Mouse (Mus musculus): ENCODE measurements around the gene Galnt16. TPM values are rescaled to one million over a fixed set of nuclear protein-coding genes. Genes with fewer than 3 reads are reported as not detected.

The Galnt16 gene
- total RNA-seq, 1 experiment: 1.9 TPM

- DNase-seq (ENCODE audit: low read depth, low spot score): no peak
- Histone ChIP-seq H3K9ac (ENCODE audit: insufficient read depth, low read depth, low read length, poor library complexity, severe bottlenecking) (no peak overlapping the region), H3K27ac (ENCODE audit: insufficient read depth, low read depth, low read length, poor library complexity, severe bottlenecking) (no peak overlapping the region), H3K9me3 (ENCODE audit: control insufficient read depth, insufficient read depth, low read depth, low read length) (no peaks in the 10 kb centered on the region), H3K36me3 (ENCODE audit: control insufficient read depth, insufficient read depth, low read length, poor library complexity, severe bottlenecking) (no peaks in the 10 kb centered on the region), H3K4me1 (ENCODE audit: control insufficient read depth in 2 of 2, insufficient read depth in 2 of 2, low read length in 2 of 2, poor library complexity in 1 of 2) (no peaks in the 10 kb centered on the region; a peak in 1 of 4 replicates), H3K4me3 (ENCODE audit: insufficient read depth in 1 of 2, low read depth in 1 of 2, low read length in 2 of 2, poor library complexity in 1 of 2, severe bottlenecking in 1 of 2) (no peak overlapping the region)
- TF ChIP-seq CHD2 (IDR thresholded peaks at IDR 0.05; ENCODE audit: low read depth, low read length) (no peak), MAFK (IDR thresholded peaks at IDR 0.05; ENCODE audit: insufficient read depth, low read depth, low read length) (no peak), ZC3H11A (IDR thresholded peaks at IDR 0.05; ENCODE audit: borderline replicate concordance, low read depth, low read length) (no peak), ZNF384 (IDR thresholded peaks at IDR 0.05; ENCODE audit: low read depth, low read length) (no peak), HCFC1 (IDR thresholded peaks at IDR 0.05; ENCODE audit: borderline replicate concordance, insufficient read depth, low read length) (no peak)
- in situ Hi-C loops (cut with MboI; ENCODE audit: low sequenced_read_pairs in 2 of 2, unreplicated experiment in 2 of 2): no loop called here
These were observed 46.9 kb downstream of the Galnt16 start for GRCm38 (mm10) chr12:80564990-80565389.

- H3K4me3 ChIP-seq (ENCODE audit: insufficient read depth in 1 of 2, low read depth in 1 of 2, low read length in 2 of 2, poor library complexity in 1 of 2, severe bottlenecking in 1 of 2): no peak overlapping the region
- H3K9ac ChIP-seq (ENCODE audit: insufficient read depth, low read depth, low read length, poor library complexity, severe bottlenecking): no peak overlapping the region
- in situ Hi-C loops (cut with MboI; ENCODE audit: low sequenced_read_pairs in 2 of 2, unreplicated experiment in 2 of 2): no loop called here
- H3K27ac ChIP-seq (ENCODE audit: insufficient read depth, low read depth, low read length, poor library complexity, severe bottlenecking): no peak overlapping the region
- no peaks in the 10 kb centered on the region; a peak in 1 of 4 replicates for H3K4me1 ChIP-seq (ENCODE audit: control insufficient read depth in 2 of 2, insufficient read depth in 2 of 2, low read length in 2 of 2, poor library complexity in 1 of 2)
- TF ChIP-seq ZC3H11A (IDR thresholded peaks at IDR 0.05; ENCODE audit: borderline replicate concordance, low read depth, low read length): no peak
- TF ChIP-seq HCFC1 (IDR thresholded peaks at IDR 0.05; ENCODE audit: borderline replicate concordance, insufficient read depth, low read length): no peak
- no peak for TF ChIP-seq CHD2 (IDR thresholded peaks at IDR 0.05; ENCODE audit: low read depth, low read length)
- TF ChIP-seq ZNF384 (IDR thresholded peaks at IDR 0.05; ENCODE audit: low read depth, low read length): no peak
- TF ChIP-seq MAFK (IDR thresholded peaks at IDR 0.05; ENCODE audit: insufficient read depth, low read depth, low read length): no peak
- DNase-seq (ENCODE audit: low read depth, low spot score): no peak
- H3K9me3 ChIP-seq (ENCODE audit: control insufficient read depth, insufficient read depth, low read depth, low read length): no peaks in the 10 kb centered on the region
- no peaks in the 10 kb centered on the region for H3K36me3 ChIP-seq (ENCODE audit: control insufficient read depth, insufficient read depth, low read length, poor library complexity, severe bottlenecking)
These were observed 47.7 kb downstream of the Galnt16 start for GRCm38 (mm10) chr12:80565793-80566192.

DNA sequence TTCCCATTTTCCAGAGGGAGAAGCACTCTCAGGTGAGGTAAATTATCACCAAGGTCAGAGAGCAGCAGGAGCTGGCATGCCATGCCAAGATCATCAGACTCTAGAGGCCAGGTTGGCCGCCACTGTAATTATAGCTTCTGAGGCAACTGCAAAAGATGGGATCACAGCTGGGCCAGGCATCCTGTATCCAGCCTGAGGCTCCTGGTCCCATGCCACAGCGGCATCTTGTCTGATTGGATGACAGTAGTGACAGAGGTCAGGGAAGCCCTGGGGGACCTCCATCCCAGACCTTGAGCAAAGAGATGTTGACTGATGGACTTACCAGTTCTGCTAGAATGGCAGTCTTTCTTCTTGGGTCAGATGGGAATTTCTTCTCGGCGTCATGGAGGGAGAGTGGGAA, 48.4 kb downstream of the Galnt16 start:
- no peaks in the 10 kb centered on the region; a peak in 1 of 4 replicates for H3K4me1 ChIP-seq (ENCODE audit: control insufficient read depth in 2 of 2, insufficient read depth in 2 of 2, low read length in 2 of 2, poor library complexity in 1 of 2)
- TF ChIP-seq CHD2 (IDR thresholded peaks at IDR 0.05; ENCODE audit: low read depth, low read length) (no peak), ZNF384 (IDR thresholded peaks at IDR 0.05; ENCODE audit: low read depth, low read length) (no peak), HCFC1 (IDR thresholded peaks at IDR 0.05; ENCODE audit: borderline replicate concordance, insufficient read depth, low read length) (no peak), ZC3H11A (IDR thresholded peaks at IDR 0.05; ENCODE audit: borderline replicate concordance, low read depth, low read length) (no peak), MAFK (IDR thresholded peaks at IDR 0.05; ENCODE audit: insufficient read depth, low read depth, low read length) (no peak)
- H3K9me3 ChIP-seq (ENCODE audit: control insufficient read depth, insufficient read depth, low read depth, low read length): no peaks in the 10 kb centered on the region
- H3K4me3 ChIP-seq (ENCODE audit: insufficient read depth in 1 of 2, low read depth in 1 of 2, low read length in 2 of 2, poor library complexity in 1 of 2, severe bottlenecking in 1 of 2): no peak overlapping the region
- no peak overlapping the region for H3K9ac ChIP-seq (ENCODE audit: insufficient read depth, low read depth, low read length, poor library complexity, severe bottlenecking)
- no peaks in the 10 kb centered on the region for H3K36me3 ChIP-seq (ENCODE audit: control insufficient read depth, insufficient read depth, low read length, poor library complexity, severe bottlenecking)
- H3K27ac ChIP-seq (ENCODE audit: insufficient read depth, low read depth, low read length, poor library complexity, severe bottlenecking): no peak overlapping the region
- no peak for DNase-seq (ENCODE audit: low read depth, low spot score)
- in situ Hi-C loops (cut with MboI; ENCODE audit: low sequenced_read_pairs in 2 of 2, unreplicated experiment in 2 of 2): no loop called here

DNA sequence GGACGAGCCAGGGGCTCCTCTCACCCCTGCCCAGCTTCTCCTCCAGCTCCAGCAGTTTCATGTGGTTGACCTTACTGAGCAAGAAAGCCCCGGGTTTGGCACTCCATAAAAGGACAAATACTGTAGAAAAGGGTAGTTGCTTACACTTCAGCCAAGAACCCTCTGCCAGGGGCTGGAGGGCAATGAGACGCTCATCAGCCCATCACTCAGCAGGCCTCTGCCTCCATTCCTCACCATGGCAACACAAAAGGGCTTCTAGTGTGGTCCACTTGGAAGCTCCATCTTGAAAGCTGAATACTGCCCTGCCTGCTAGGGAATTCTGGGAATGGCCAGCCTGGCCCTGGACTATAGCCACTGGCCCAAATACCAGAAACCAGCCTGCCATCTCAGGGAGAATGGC, 49.3 kb downstream of the Galnt16 start:
- Histone ChIP-seq H3K27ac (ENCODE audit: insufficient read depth, low read depth, low read length, poor library complexity, severe bottlenecking) (no peak overlapping the region), H3K9ac (ENCODE audit: insufficient read depth, low read depth, low read length, poor library complexity, severe bottlenecking) (no peak overlapping the region), H3K4me1 (ENCODE audit: control insufficient read depth in 2 of 2, insufficient read depth in 2 of 2, low read length in 2 of 2, poor library complexity in 1 of 2) (no peaks in the 10 kb centered on the region; a peak in 1 of 4 replicates), H3K36me3 (ENCODE audit: control insufficient read depth, insufficient read depth, low read length, poor library complexity, severe bottlenecking) (no peaks in the 10 kb centered on the region), H3K9me3 (ENCODE audit: control insufficient read depth, insufficient read depth, low read depth, low read length) (no peaks in the 10 kb centered on the region), H3K4me3 (ENCODE audit: insufficient read depth in 1 of 2, low read depth in 1 of 2, low read length in 2 of 2, poor library complexity in 1 of 2, severe bottlenecking in 1 of 2) (no peak overlapping the region)
- no peak for TF ChIP-seq ZC3H11A (IDR thresholded peaks at IDR 0.05; ENCODE audit: borderline replicate concordance, low read depth, low read length)
- no peak for TF ChIP-seq CHD2 (IDR thresholded peaks at IDR 0.05; ENCODE audit: low read depth, low read length)
- no peak for TF ChIP-seq ZNF384 (IDR thresholded peaks at IDR 0.05; ENCODE audit: low read depth, low read length)
- no peak for TF ChIP-seq HCFC1 (IDR thresholded peaks at IDR 0.05; ENCODE audit: borderline replicate concordance, insufficient read depth, low read length)
- no peak for TF ChIP-seq MAFK (IDR thresholded peaks at IDR 0.05; ENCODE audit: insufficient read depth, low read depth, low read length)
- DNase-seq (ENCODE audit: low read depth, low spot score): no peak
- in situ Hi-C loops (cut with MboI; ENCODE audit: low sequenced_read_pairs in 2 of 2, unreplicated experiment in 2 of 2): no loop called here

- Histone ChIP-seq H3K9ac (ENCODE audit: insufficient read depth, low read depth, low read length, poor library complexity, severe bottlenecking) (no peak overlapping the region), H3K4me1 (ENCODE audit: control insufficient read depth in 2 of 2, insufficient read depth in 2 of 2, low read length in 2 of 2, poor library complexity in 1 of 2) (no peaks in the 10 kb centered on the region; a peak in 1 of 4 replicates), H3K36me3 (ENCODE audit: control insufficient read depth, insufficient read depth, low read length, poor library complexity, severe bottlenecking) (no peaks in the 10 kb centered on the region), H3K9me3 (ENCODE audit: control insufficient read depth, insufficient read depth, low read depth, low read length) (no peaks in the 10 kb centered on the region), H3K4me3 (ENCODE audit: insufficient read depth in 1 of 2, low read depth in 1 of 2, low read length in 2 of 2, poor library complexity in 1 of 2, severe bottlenecking in 1 of 2) (no peak overlapping the region), H3K27ac (ENCODE audit: insufficient read depth, low read depth, low read length, poor library complexity, severe bottlenecking) (no peak overlapping the region)
- DNase-seq (ENCODE audit: low read depth, low spot score): no peak
- in situ Hi-C loops (cut with MboI; ENCODE audit: low sequenced_read_pairs in 2 of 2, unreplicated experiment in 2 of 2): no loop called here
- TF ChIP-seq MAFK (IDR thresholded peaks at IDR 0.05; ENCODE audit: insufficient read depth, low read depth, low read length) (no peak), HCFC1 (IDR thresholded peaks at IDR 0.05; ENCODE audit: borderline replicate concordance, insufficient read depth, low read length) (no peak), CHD2 (IDR thresholded peaks at IDR 0.05; ENCODE audit: low read depth, low read length) (no peak), ZC3H11A (IDR thresholded peaks at IDR 0.05; ENCODE audit: borderline replicate concordance, low read depth, low read length) (no peak), ZNF384 (IDR thresholded peaks at IDR 0.05; ENCODE audit: low read depth, low read length) (no peak)
These were observed 51.5 kb downstream of the Galnt16 start for GRCm38 (mm10) chr12:80569561-80569960.

Measured in ES-E14 (cell line).